In the genomic region with DNA sequence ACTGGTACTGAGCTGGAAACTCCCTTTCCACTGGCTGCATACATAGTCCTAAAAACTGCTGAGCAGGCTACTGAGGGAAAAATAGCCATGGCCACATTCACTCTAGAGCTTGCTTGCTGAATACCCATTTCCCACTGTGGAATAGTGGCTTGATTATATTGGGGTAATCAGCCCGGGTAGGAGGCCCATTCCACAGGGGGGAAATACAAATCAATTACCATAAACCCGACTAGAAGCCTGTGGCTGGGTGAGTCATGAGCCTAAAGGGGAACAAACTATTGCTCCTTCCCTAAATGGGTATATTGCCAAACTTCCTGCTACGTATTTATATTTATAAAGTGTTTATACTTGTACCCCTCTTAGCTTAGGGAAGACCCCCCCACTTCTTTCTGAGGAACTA, we compare ENCODE assay signal across 28 mouse cellular contexts. TPM values are rescaled to one million over a fixed set of nuclear protein-coding genes. Genes with fewer than 3 reads are reported as not detected.
DNase-seq lines count a peak whose midpoint lies in the region; ATAC-seq and TF ChIP-seq lines count a peak whose summit lies in the region.
"Had no signal": no experiment of that assay in that cellular context is flagged by ENCODE, and none has a peak within 500 bp of the region (broad histone marks: within the 10 kb centered on the region; RNA-seq: fewer than 3 reads in every experiment).

No protein-coding gene starts in this region.

- H3K27me3 ChIP-seq in lung, postnatal 0 days (replicated peaks; ENCODE audit: insufficient read depth, low read length), result no peaks in the 10 kb centered on the region
- no peaks in the 10 kb centered on the region for H3K27me3 ChIP-seq in midbrain, embryonic 15.5 days (replicated peaks)
- H3K27me3 ChIP-seq: heart, embryonic 13.5 days had no signal

- TF ChIP-seq CTCF in lung, postnatal 0 days (IDR thresholded peaks at IDR 0.05), result no peak

- peak; percentile 47 for DNase-seq in lung, postnatal 0 days (ENCODE audit: low spot score)
- DNase-seq in lung, postnatal 14 days, result no peak
- peak; percentile 36 for DNase-seq in Muller cell, postnatal 12 days (ENCODE audit: inconsistent ontology term)
- no peak for DNase-seq in spleen, postnatal 14 days (ENCODE audit: low spot score in 2 of 2)
- DNase-seq: adrenal gland, postnatal 36 days; cerebellum, postnatal 10 days; heart, adult 18-20 months; heart, postnatal 36 days; kidney, adult 8-10 months; kidney, postnatal 14 days; left cerebral cortex, postnatal 4 days; right cerebral cortex, adult 18-20 months; thymus, postnatal 14 days had no signal

- H3K36me3 ChIP-seq in lung, postnatal 0 days (ENCODE audit: insufficient read depth, low read length), result no peaks in the 10 kb centered on the region
- no peaks in the 10 kb centered on the region for H3K36me3 ChIP-seq in midbrain, embryonic 15.5 days (replicated peaks)
- H3K36me3 ChIP-seq: heart, embryonic 13.5 days had no signal

- WGBS in lung, postnatal 0 days, result 50% methylated on average over 3 of the region's 3 CpGs
- WGBS in midbrain, embryonic 15.5 days, result 67% methylated on average over 3 of the region's 3 CpGs

- ATAC-seq in lung, postnatal 0 days, result no peak
- ATAC-seq in granulocyte monocyte progenitor cell, adult 5-6 weeks (replicated peaks; ENCODE audit: poor library complexity, severe bottlenecking), result peak; percentile 80
- ATAC-seq in neutrophil, adult 5-6 weeks (ENCODE audit: extremely low read depth, insufficient number of reproducible peaks, low FRiP score, poor library complexity, severe bottlenecking), result peak; percentile 84
- ATAC-seq in midbrain, embryonic 15.5 days (replicated peaks), result no peak
- ATAC-seq: midbrain, embryonic 16.5 days had no signal

- H3K9ac ChIP-seq in lung, postnatal 0 days (replicated peaks; ENCODE audit: low read depth), result no peak overlapping the region
- H3K9ac ChIP-seq in midbrain, embryonic 15.5 days, result no peak overlapping the region
- H3K9ac ChIP-seq: heart, embryonic 13.5 days; hindbrain, embryonic 14.5 days; liver, embryonic 14.5 days had no signal

- H3K27ac ChIP-seq in lung, postnatal 0 days (ENCODE audit: low read length), result no peak overlapping the region
- H3K27ac ChIP-seq in midbrain, embryonic 15.5 days, result no peak overlapping the region
- H3K27ac ChIP-seq: heart, embryonic 13.5 days; hindbrain, embryonic 14.5 days; layer of hippocampus, adult 2 months; left cerebral cortex, adult 2 months; liver, embryonic 14.5 days had no signal

- TF ChIP-seq EP300 in lung, postnatal 0 days (IDR thresholded peaks at IDR 0.05), result no peak

- H3K4me2 ChIP-seq in lung, postnatal 0 days (replicated peaks; ENCODE audit: low read depth, low read length), result no peak overlapping the region
- no peak overlapping the region for H3K4me2 ChIP-seq in midbrain, embryonic 15.5 days
- H3K4me2 ChIP-seq: heart, embryonic 13.5 days; hindbrain, embryonic 14.5 days had no signal

- no peak overlapping the region for H3K4me3 ChIP-seq in lung, postnatal 0 days (ENCODE audit: low read depth, low read length)
- H3K4me3 ChIP-seq in midbrain, embryonic 15.5 days, result no peak overlapping the region
- H3K4me3 ChIP-seq: heart, embryonic 13.5 days; layer of hippocampus, adult 2 months; left cerebral cortex, adult 2 months; megakaryocyte, embryonic 14.5 days had no signal

- H3K9me3 ChIP-seq in lung, postnatal 0 days (ENCODE audit: low read length), result no peaks in the 10 kb centered on the region
- H3K9me3 ChIP-seq in midbrain, embryonic 15.5 days, result no peaks in the 10 kb centered on the region
- H3K9me3 ChIP-seq: heart, embryonic 13.5 days; megakaryocyte, embryonic 14.5 days had no signal

- H3K4me1 ChIP-seq in lung, postnatal 0 days (ENCODE audit: insufficient read depth, low read depth, low read length), result no peaks in the 10 kb centered on the region
- 0 out of 2 replicates have a peak, but pooled peaks cover 2% of the 10 kb centered on the region for H3K4me1 ChIP-seq in midbrain, embryonic 15.5 days

RNA-seq across cellular contexts. Expression of gene F830045P16Rik, which starts 10.4 kb away (rescaled TPM):
- not detected in 2 replicates for polyA plus RNA-seq in lung, postnatal 0 days (2015; fragmentation: Nextera tagmentation; extraction: Ambion mirVana)
- not detected in 2 replicates for total RNA-seq in granulocyte monocyte progenitor cell, adult 5-6 weeks (2014; fragmentation: Nextera tagmentation)
- total RNA-seq in granulocyte monocyte progenitor cell, adult 5-6 weeks (2017), result 0.15 TPM in 1 of 2 replicates, not detected in the other
- 0.35 TPM in 1 of 2 replicates, not detected in the other for total RNA-seq in neutrophil, adult 5-6 weeks (2017)
- not detected in 2 replicates for polyA plus RNA-seq in midbrain, embryonic 15.5 days (2015; fragmentation: Nextera tagmentation; extraction: Ambion mirVana)
- total RNA-seq: adrenal gland, postnatal 36 days; gastrocnemius, adult 8-10 months; heart, adult 18-20 months had no signal
- polyA plus RNA-seq: forebrain, embryonic 11.5 days; heart, embryonic 13.5 days; hindbrain, embryonic 14.5 days; intestine, embryonic 14.5 days; midbrain, embryonic 16.5 days; neural tube, embryonic 11.5 days; testis, adult 2 months had no signal

RNA-seq across cellular contexts. Expression of gene Sirpa, which starts 45.9 kb away (rescaled TPM):
- polyA plus RNA-seq in lung, postnatal 0 days (2015; fragmentation: Nextera tagmentation; extraction: Ambion mirVana), result 30.1 and 35.4 TPM in 2 replicates
- 77.4 and 88.0 TPM in 2 replicates for total RNA-seq in granulocyte monocyte progenitor cell, adult 5-6 weeks (2014; fragmentation: Nextera tagmentation)
- total RNA-seq in granulocyte monocyte progenitor cell, adult 5-6 weeks (2017), result 63.8 and 83.6 TPM in 2 replicates
- total RNA-seq in neutrophil, adult 5-6 weeks (2017), result 359 and 376 TPM in 2 replicates
- polyA plus RNA-seq in midbrain, embryonic 15.5 days (2015; fragmentation: Nextera tagmentation; extraction: Ambion mirVana), result 39.5 and 40.5 TPM in 2 replicates

Comparison
In these comparisons a context has a peak if more than half of its experiments do, and no peak if none do; other contexts are left out.
1. DNase-seq: peak in lung, postnatal 0 days (single experiment) and Muller cell, postnatal 12 days (single experiment); none in lung, postnatal 14 days (single experiment) and spleen, postnatal 14 days (0 of 2).
2. ATAC-seq: peak in granulocyte monocyte progenitor cell, adult 5-6 weeks (single experiment) and neutrophil, adult 5-6 weeks (single experiment); none in lung, postnatal 0 days (single experiment) and midbrain, embryonic 15.5 days (single experiment).